Mouse (Mus musculus): ENCODE data around the gene Trp53tg5.

GRCm38 (mm10) chr2:164435216-164436090, 38.1 kb downstream of the Trp53tg5 start:
- TF ChIP-seq POLR2A (IDR thresholded peaks at IDR 0.05; ENCODE audit: low read depth, low read length) (no peak), CTCF (IDR thresholded peaks at IDR 0.05; ENCODE audit: extremely low read depth, insufficient read depth, insufficient read length, insufficient replicate concordance) (no peak)

Measured in spleen, adult 2 months (tissue).